In the genomic region with DNA sequence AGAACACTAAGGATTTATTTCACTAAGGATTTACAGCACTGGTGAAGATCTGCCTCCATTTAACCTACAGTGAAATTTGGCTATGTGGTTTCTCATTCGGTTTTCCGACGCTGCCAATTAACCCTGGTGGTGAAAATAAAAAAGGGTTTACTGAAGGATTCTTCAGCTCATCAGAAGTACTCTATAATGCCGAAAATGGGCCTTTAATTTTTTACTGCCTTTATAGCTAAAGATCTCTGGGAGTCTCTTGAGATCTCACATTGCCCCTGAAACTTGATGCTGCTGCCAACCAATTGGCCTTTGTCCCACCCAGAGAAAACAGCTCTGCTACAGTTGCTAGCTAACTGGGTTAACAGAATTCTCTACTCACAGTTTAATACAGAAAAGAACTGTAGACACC, we compare ENCODE assay signal across 8 mouse cellular contexts. TPM values are rescaled to one million over a fixed set of nuclear protein-coding genes. Genes with fewer than 3 reads are reported as not detected.
DNase-seq lines count a peak whose midpoint lies in the region; ATAC-seq and TF ChIP-seq lines count a peak whose summit lies in the region.

No protein-coding gene starts in this region.

- no peaks in the 10 kb centered on the region for H3K27me3 ChIP-seq in liver, adult 2 months (ENCODE audit: control insufficient read depth, insufficient read depth, low read length)
- no peaks in the 10 kb centered on the region for H3K27me3 ChIP-seq in hindbrain, embryonic 15.5 days
- no peaks in the 10 kb centered on the region for H3K27me3 ChIP-seq in liver, embryonic 15.5 days

- H3K9me3 ChIP-seq in hindbrain, embryonic 15.5 days: no peaks in the 10 kb centered on the region
- H3K9me3 ChIP-seq in liver, embryonic 15.5 days (replicated peaks): no peaks in the 10 kb centered on the region

- 1% methylated on average over 4 of the region's 4 CpGs for WGBS in liver, adult 2 months
- under 1% methylated on average over 4 of the region's 4 CpGs for WGBS in hindbrain, embryonic 15.5 days
- 4% methylated on average over 4 of the region's 4 CpGs for WGBS in liver, embryonic 15.5 days (ENCODE audit: insufficient replicate concordance)

- H3K79me2 ChIP-seq in liver, adult 2 months (ENCODE audit: control insufficient read depth, insufficient read depth, low read length): peaks cover 7% of the 10 kb centered on the region; the same call in 1 of the 2 replicates

- H3K4me2 ChIP-seq in hindbrain, embryonic 15.5 days: peak overlapping the region; percentile 66
- H3K4me2 ChIP-seq in liver, embryonic 15.5 days: peak overlapping the region; percentile 86

- peak overlapping the region; percentile 39 for H3K27ac ChIP-seq in liver, adult 2 months (replicated peaks; ENCODE audit: insufficient read depth, low read depth, low read length)
- H3K27ac ChIP-seq in hindbrain, embryonic 15.5 days (replicated peaks): peak overlapping the region; percentile 99
- peak overlapping the region; percentile 100 for H3K27ac ChIP-seq in liver, embryonic 15.5 days (replicated peaks)

- H3K4me3 ChIP-seq in liver, adult 2 months (ENCODE audit: insufficient read depth, low read depth, low read length): peak overlapping the region; percentile 28; the same call in 1 of the 2 replicates
- peak overlapping the region; percentile 81 for H3K4me3 ChIP-seq in hindbrain, embryonic 15.5 days
- H3K4me3 ChIP-seq in liver, embryonic 15.5 days (replicated peaks): peak overlapping the region; percentile 98

- no peak for TF ChIP-seq CTCF in liver, adult 2 months (IDR thresholded peaks at IDR 0.05; ENCODE audit: low read depth, low read length)

- H3K36me3 ChIP-seq in liver, adult 2 months (ENCODE audit: control insufficient read depth, insufficient read depth, low read length): peaks cover 19% of the 10 kb centered on the region
- peaks cover 19% of the 10 kb centered on the region for H3K36me3 ChIP-seq in hindbrain, embryonic 15.5 days
- peaks cover 24% of the 10 kb centered on the region for H3K36me3 ChIP-seq in liver, embryonic 15.5 days (replicated peaks)

- no peak for TF ChIP-seq POLR2A in liver, adult 2 months (IDR thresholded peaks at IDR 0.05; ENCODE audit: extremely low read depth, insufficient read depth, low read length)

- peak; percentile 78 for DNase-seq in liver, adult 2 months (ENCODE audit: extremely low read depth, low read depth, low spot score)
- DNase-seq in liver: no peak
- peak; percentile 74 for DNase-seq in embryo, embryonic 10.5 days (ENCODE audit: low spot score)
- no peak for DNase-seq in right cerebral cortex, adult 18-20 months
- DNase-seq in Muller cell, postnatal 12 days (ENCODE audit: inconsistent ontology term): no peak
- DNase-seq in adrenal gland, postnatal 25 days: no peak

- peaks cover 10% of the 10 kb centered on the region for H3K4me1 ChIP-seq in liver, adult 2 months (ENCODE audit: control insufficient read depth, insufficient read depth, low read length)
- H3K4me1 ChIP-seq in hindbrain, embryonic 15.5 days (replicated peaks): peaks cover 30% of the 10 kb centered on the region
- peaks cover 28% of the 10 kb centered on the region for H3K4me1 ChIP-seq in liver, embryonic 15.5 days (replicated peaks)

- no peak for ATAC-seq in hindbrain, embryonic 15.5 days (ENCODE audit: low FRiP score, low read depth)
- ATAC-seq in liver, embryonic 15.5 days (ENCODE audit: insufficient read depth): no peak

- no peak overlapping the region for H3K9ac ChIP-seq in liver, adult 2 months (ENCODE audit: low read depth, low read length)
- peak overlapping the region; percentile 53 for H3K9ac ChIP-seq in hindbrain, embryonic 15.5 days
- peak overlapping the region; percentile 67 for H3K9ac ChIP-seq in liver, embryonic 15.5 days

RNA-seq across cellular contexts. Expression of gene Srsf12, which starts 40.1 kb away (rescaled TPM):
- total RNA-seq in liver, adult 2 months (2014; rRNA removed): not detected in 2 replicates
- 0.11 TPM in 1 of 2 replicates, not detected in the other for polyA plus RNA-seq in liver, adult 2 months (2012; rRNA removed)
- polyA plus RNA-seq in hindbrain, embryonic 15.5 days (2015; fragmentation: Nextera tagmentation; extraction: Ambion mirVana): 60.7 and 65.2 TPM in 2 replicates
- 0.07 and 0.13 TPM in 2 replicates for polyA plus RNA-seq in liver, embryonic 15.5 days (2015; fragmentation: Nextera tagmentation; extraction: Ambion mirVana)
- 0.94 TPM in 1 of 2 replicates, not detected in the other for total RNA-seq in adrenal gland, postnatal 25 days (2021)

RNA-seq across cellular contexts. Expression of gene Pnrc1, which starts 41.0 kb away (rescaled TPM):
- 29.6 and 35.0 TPM in 2 replicates for total RNA-seq in liver, adult 2 months (2014; rRNA removed)
- 48.5 and 77.3 TPM in 2 replicates for polyA plus RNA-seq in liver, adult 2 months (2012; rRNA removed)
- 56.7 and 57.7 TPM in 2 replicates for polyA plus RNA-seq in hindbrain, embryonic 15.5 days (2015; fragmentation: Nextera tagmentation; extraction: Ambion mirVana)
- 46.9 and 52.0 TPM in 2 replicates for polyA plus RNA-seq in liver, embryonic 15.5 days (2015; fragmentation: Nextera tagmentation; extraction: Ambion mirVana)
- 166 and 180 TPM in 2 replicates for total RNA-seq in adrenal gland, postnatal 25 days (2021)

RNA-seq across cellular contexts. Expression of gene Pm20d2, which starts 59.4 kb away (rescaled TPM):
- total RNA-seq in liver, adult 2 months (2014; rRNA removed): 3.6 and 4.4 TPM in 2 replicates
- 7.3 and 8.6 TPM in 2 replicates for polyA plus RNA-seq in liver, adult 2 months (2012; rRNA removed)
- polyA plus RNA-seq in hindbrain, embryonic 15.5 days (2015; fragmentation: Nextera tagmentation; extraction: Ambion mirVana): 2.4 and 2.5 TPM in 2 replicates
- 0.09 and 0.31 TPM in 2 replicates for polyA plus RNA-seq in liver, embryonic 15.5 days (2015; fragmentation: Nextera tagmentation; extraction: Ambion mirVana)
- total RNA-seq in adrenal gland, postnatal 25 days (2021): 43.9 and 82.7 TPM in 2 replicates

Comparison
In these comparisons a context has a peak if more than half of its experiments do, and no peak if none do; other contexts are left out.
1. DNase-seq: peak in liver, adult 2 months (single experiment) and embryo, embryonic 10.5 days (single experiment); none in liver (single experiment), right cerebral cortex, adult 18-20 months (single experiment), Muller cell, postnatal 12 days (single experiment) and adrenal gland, postnatal 25 days (single experiment).
2. H3K27ac ChIP-seq: peak in every context shown above with its lines; median percentile 100 in liver, embryonic 15.5 days; 99 in hindbrain, embryonic 15.5 days; 39 in liver, adult 2 months.
3. H3K4me3 ChIP-seq: peak in every context shown above with its lines; median percentile 98 in liver, embryonic 15.5 days; 81 in hindbrain, embryonic 15.5 days; 28 in liver, adult 2 months.
4. RNA of gene Srsf12, which starts 40.1 kb away (polyA plus RNA-seq): 60.7 to 65.2 TPM in hindbrain, embryonic 15.5 days; 0.07 to 0.13 TPM in liver, embryonic 15.5 days and 0.11 TPM in liver, adult 2 months; every median in the first group is over 10 times any median in the second.